Mouse (Mus musculus): Measurements from ENCODE around the gene Egf. TPM values are rescaled to one million over a fixed set of nuclear protein-coding genes. Genes with fewer than 3 reads are reported as not detected.

Egf gene
- total and polyA plus RNA-seq, 3 experiments, result 1.3 to 5.4 (median 3.1) TPM

GRCm38 (mm10) chr3:129639701-129640100 lies 115.4 kb downstream of the Egf start:
- no peak for DNase-seq
- no peak overlapping the region for H3K9ac ChIP-seq (ENCODE audit: low read depth, low read length)
- no peaks in the 10 kb centered on the region for H3K36me3 ChIP-seq (ENCODE audit: control insufficient read depth, insufficient read depth, low read length)
- no peaks in the 10 kb centered on the region for H3K27me3 ChIP-seq (ENCODE audit: control insufficient read depth, insufficient read depth, low read length)
- 63% methylated on average over 5 of the region's 5 CpGs for WGBS
- no peak overlapping the region for H3K27ac ChIP-seq
- no peaks in the 10 kb centered on the region for H3K4me1 ChIP-seq (ENCODE audit: control insufficient read depth, insufficient read depth, low read length)
- no peak overlapping the region for H3K4me3 ChIP-seq
- no peak for TF ChIP-seq POLR2A (IDR thresholded peaks at IDR 0.05; ENCODE audit: insufficient read depth, low read depth, low read length)
- TF ChIP-seq EP300 (IDR thresholded peaks at IDR 0.05; ENCODE audit: insufficient read depth, low read depth, low read length), result no peak
- no peak for TF ChIP-seq CTCF (IDR thresholded peaks at IDR 0.05)
- intact Hi-C loops (cut with DNase I), result no loop called here
- H3K79me2 ChIP-seq (replicated peaks; ENCODE audit: control insufficient read depth, insufficient read depth, low read length), result no peaks in the 10 kb centered on the region

- no peaks in the 10 kb centered on the region for H3K27me3 ChIP-seq (ENCODE audit: control insufficient read depth, insufficient read depth, low read length)
- H3K9ac ChIP-seq (ENCODE audit: low read depth, low read length), result no peak overlapping the region
- H3K36me3 ChIP-seq (ENCODE audit: control insufficient read depth, insufficient read depth, low read length), result no peaks in the 10 kb centered on the region
- H3K4me3 ChIP-seq, result no peak overlapping the region
- intact Hi-C loops (cut with DNase I), result no loop called here
- no peak overlapping the region for H3K27ac ChIP-seq
- no peaks in the 10 kb centered on the region for H3K4me1 ChIP-seq (ENCODE audit: control insufficient read depth, insufficient read depth, low read length)
- TF ChIP-seq EP300 (IDR thresholded peaks at IDR 0.05; ENCODE audit: insufficient read depth, low read depth, low read length) (no peak), POLR2A (IDR thresholded peaks at IDR 0.05; ENCODE audit: insufficient read depth, low read depth, low read length) (no peak), CTCF (IDR thresholded peaks at IDR 0.05) (no peak)
- WGBS, result 72% methylated on average over 6 of the region's 6 CpGs
- no peak for DNase-seq
- no peaks in the 10 kb centered on the region for H3K79me2 ChIP-seq (replicated peaks; ENCODE audit: control insufficient read depth, insufficient read depth, low read length)
Measured at GRCm38 (mm10) chr3:129637446-129637845, 117.7 kb downstream of the Egf start.

- 81% methylated on average over 11 of the region's 11 CpGs for WGBS
- TF ChIP-seq CTCF (IDR thresholded peaks at IDR 0.05) (peak; percentile 68), EP300 (IDR thresholded peaks at IDR 0.05; ENCODE audit: insufficient read depth, low read depth, low read length) (no peak), POLR2A (IDR thresholded peaks at IDR 0.05; ENCODE audit: insufficient read depth, low read depth, low read length) (no peak)
- H3K27ac ChIP-seq, result no peak overlapping the region
- intact Hi-C loops (cut with DNase I), result loop anchor here (5.0 kb wide), 2 partner anchors 97 to 332 kb away; no protein-coding TSS in a partner anchor
- H3K4me1 ChIP-seq (ENCODE audit: control insufficient read depth, insufficient read depth, low read length), result no peaks in the 10 kb centered on the region
- no peak overlapping the region for H3K4me3 ChIP-seq
- no peaks in the 10 kb centered on the region for H3K36me3 ChIP-seq (ENCODE audit: control insufficient read depth, insufficient read depth, low read length)
- no peak overlapping the region for H3K9ac ChIP-seq (ENCODE audit: low read depth, low read length)
- no peaks in the 10 kb centered on the region for H3K79me2 ChIP-seq (replicated peaks; ENCODE audit: control insufficient read depth, insufficient read depth, low read length)
- no peak for DNase-seq
- no peaks in the 10 kb centered on the region for H3K27me3 ChIP-seq (ENCODE audit: control insufficient read depth, insufficient read depth, low read length)
Measured at GRCm38 (mm10) chr3:129634260-129634901, 120.7 kb downstream of the Egf start.

DNA sequence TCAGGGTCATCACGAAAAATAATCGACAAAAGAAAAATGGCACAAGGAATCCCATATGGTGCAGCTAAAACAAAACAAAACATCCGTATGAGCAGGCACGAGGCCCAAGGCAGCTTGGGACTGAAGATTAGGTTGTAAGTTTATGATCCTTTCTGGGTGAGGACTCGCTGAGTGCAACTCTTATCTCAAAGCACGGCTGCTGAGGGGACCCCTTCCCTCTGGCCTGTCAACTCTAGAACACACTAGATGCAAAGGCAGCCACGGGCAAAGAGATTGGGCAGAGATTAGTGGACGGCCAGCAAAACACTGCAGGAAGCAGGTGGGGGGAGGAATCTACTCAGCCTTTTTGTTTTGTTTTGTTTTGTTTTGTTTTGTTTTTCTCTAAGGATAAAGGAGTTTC lies 121.6 kb downstream of the Egf start:
- H3K79me2 ChIP-seq (replicated peaks; ENCODE audit: control insufficient read depth, insufficient read depth, low read length), result no peaks in the 10 kb centered on the region
- no peak overlapping the region for H3K27ac ChIP-seq
- intact Hi-C loops (cut with DNase I), result loop anchor here (5.0 kb wide), 2 partner anchors 96 to 331 kb away; no protein-coding TSS in a partner anchor
- TF ChIP-seq POLR2A (IDR thresholded peaks at IDR 0.05; ENCODE audit: insufficient read depth, low read depth, low read length) (no peak), EP300 (IDR thresholded peaks at IDR 0.05; ENCODE audit: insufficient read depth, low read depth, low read length) (no peak)
- no peaks in the 10 kb centered on the region for H3K4me1 ChIP-seq (ENCODE audit: control insufficient read depth, insufficient read depth, low read length)
- WGBS, result 42% methylated on average over 8 of the region's 8 CpGs
- no peak overlapping the region for H3K4me3 ChIP-seq
- no peaks in the 10 kb centered on the region for H3K27me3 ChIP-seq (ENCODE audit: control insufficient read depth, insufficient read depth, low read length)
- no peaks in the 10 kb centered on the region for H3K36me3 ChIP-seq (ENCODE audit: control insufficient read depth, insufficient read depth, low read length)
- no peak overlapping the region for H3K9ac ChIP-seq (ENCODE audit: low read depth, low read length)
- no peak for DNase-seq

GRCm38 (mm10) chr3:129631857-129632256 lies 123.3 kb downstream of the Egf start:
- Histone ChIP-seq H3K27me3 (ENCODE audit: control insufficient read depth, insufficient read depth, low read length) (no peaks in the 10 kb centered on the region), H3K9ac (ENCODE audit: low read depth, low read length) (no peak overlapping the region), H3K79me2 (replicated peaks; ENCODE audit: control insufficient read depth, insufficient read depth, low read length) (no peaks in the 10 kb centered on the region), H3K27ac (no peak overlapping the region), H3K36me3 (ENCODE audit: control insufficient read depth, insufficient read depth, low read length) (no peaks in the 10 kb centered on the region), H3K4me1 (ENCODE audit: control insufficient read depth, insufficient read depth, low read length) (0 out of 2 replicates have a peak, but pooled peaks cover 1% of the 10 kb centered on the region), H3K4me3 (no peak overlapping the region)
- TF ChIP-seq POLR2A (IDR thresholded peaks at IDR 0.05; ENCODE audit: insufficient read depth, low read depth, low read length) (no peak), EP300 (IDR thresholded peaks at IDR 0.05; ENCODE audit: insufficient read depth, low read depth, low read length) (no peak), CTCF (IDR thresholded peaks at IDR 0.05) (no peak)
- DNase-seq, result no peak
- intact Hi-C loops (cut with DNase I), result loop anchor here (5.0 kb wide), 2 partner anchors 95 to 330 kb away; no protein-coding TSS in a partner anchor
- WGBS, result 88% methylated on average over 5 of the region's 5 CpGs

DNA sequence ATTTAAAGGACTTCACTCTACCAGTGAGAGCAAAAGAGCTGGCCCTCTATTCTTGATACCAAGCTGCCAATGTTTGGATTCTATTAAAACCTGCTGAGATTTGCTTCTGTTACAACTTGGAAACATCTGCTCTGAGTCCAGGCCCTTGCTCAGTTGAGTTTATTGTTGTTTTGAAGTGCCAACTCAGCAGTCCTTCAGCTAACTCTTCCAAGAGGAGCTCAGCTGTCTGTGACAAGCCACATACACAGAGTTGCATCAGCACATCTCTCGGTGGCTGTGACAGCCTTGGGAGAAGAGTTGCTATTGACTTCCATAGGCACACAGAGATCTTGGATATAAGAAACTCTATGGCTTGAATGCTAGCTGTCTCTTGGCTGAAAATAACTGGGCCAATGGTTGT lies 124.1 kb downstream of the Egf start:
- Histone ChIP-seq H3K4me1 (ENCODE audit: control insufficient read depth, insufficient read depth, low read length) (0 out of 2 replicates have a peak, but pooled peaks cover 1% of the 10 kb centered on the region), H3K36me3 (ENCODE audit: control insufficient read depth, insufficient read depth, low read length) (no peaks in the 10 kb centered on the region), H3K4me3 (no peak overlapping the region), H3K9ac (ENCODE audit: low read depth, low read length) (no peak overlapping the region), H3K27ac (no peak overlapping the region), H3K27me3 (ENCODE audit: control insufficient read depth, insufficient read depth, low read length) (no peaks in the 10 kb centered on the region), H3K79me2 (replicated peaks; ENCODE audit: control insufficient read depth, insufficient read depth, low read length) (no peaks in the 10 kb centered on the region)
- intact Hi-C loops (cut with DNase I), result loop anchor here (5.0 kb wide), 2 partner anchors 94 to 329 kb away; no protein-coding TSS in a partner anchor
- TF ChIP-seq EP300 (IDR thresholded peaks at IDR 0.05; ENCODE audit: insufficient read depth, low read depth, low read length) (no peak), CTCF (IDR thresholded peaks at IDR 0.05) (no peak), POLR2A (IDR thresholded peaks at IDR 0.05; ENCODE audit: insufficient read depth, low read depth, low read length) (no peak)
- no peak for DNase-seq
- 69% methylated on average over 1 of the region's 1 CpGs for WGBS

Small RNA genes lying within 50 kb of the gene (microRNA-seq; reads per million reads assigned to microRNA genes)
- gene Gm24515, result 0 reads per million in 2 experiments

Other genes starting within 250 kb of the Egf start
- gene Elovl6, start 223.0 kb downstream of the Egf start, total RNA-seq (2021), result 1 to 10 TPM; 1.3 to 1.7 TPM
- 13.2 and 19.8 TPM in 2 replicates for gene Elovl6, start 223.0 kb downstream of the Egf start, polyA plus RNA-seq (2012; rRNA removed)
- gene Lrit3, start 48.7 kb upstream of the Egf start, total RNA-seq (2021), result not detected
- not detected in 2 replicates for gene Lrit3, start 48.7 kb upstream of the Egf start, polyA plus RNA-seq (2012; rRNA removed)
- gene Rrh, start 67.3 kb upstream of the Egf start, total RNA-seq (2021), result not detected
- gene Rrh, start 67.3 kb upstream of the Egf start, polyA plus RNA-seq (2012; rRNA removed), result not detected in 2 replicates
- gene Gar1, start 76.1 kb upstream of the Egf start, total RNA-seq (2021), result 10 to 100 TPM; 16.6 to 23.0 TPM
- 11.4 and 19.7 TPM in 2 replicates for gene Gar1, start 76.1 kb upstream of the Egf start, polyA plus RNA-seq (2012; rRNA removed)
- gene Cfi, start 80.6 kb upstream of the Egf start, total RNA-seq (2021), result under 1 TPM; 0.27 to 0.55 TPM
- gene Cfi, start 80.6 kb upstream of the Egf start, polyA plus RNA-seq (2012; rRNA removed), result 0.23 and 0.31 TPM in 2 replicates
- gene Pla2g12a, start 123.3 kb upstream of the Egf start, total RNA-seq (2021), result 10 to 100 TPM; 57.1 to 74.0 TPM
- 47.5 and 49.7 TPM in 2 replicates for gene Pla2g12a, start 123.3 kb upstream of the Egf start, polyA plus RNA-seq (2012; rRNA removed)
- 10 to 100 TPM; 10.4 to 11.2 TPM for gene Casp6, start 146.1 kb upstream of the Egf start, total RNA-seq (2021)
- gene Casp6, start 146.1 kb upstream of the Egf start, polyA plus RNA-seq (2012; rRNA removed), result 16.9 and 23.6 TPM in 2 replicates
- 1 to 10 TPM; 1.6 to 2.2 TPM for gene Mcub, start 214.9 kb upstream of the Egf start, total RNA-seq (2021)
- 2.1 and 3.6 TPM in 2 replicates for gene Mcub, start 214.9 kb upstream of the Egf start, polyA plus RNA-seq (2012; rRNA removed)

All from heart, adult 2 months (tissue).